Mouse (Mus musculus): ENCODE results near the gene Zbtb37.
"Not testable (repeated sequence)": the region's sequence is repeated elsewhere in the genome, so short reads cannot be mapped to it uniquely, and the experiment has no call there.

DNA sequence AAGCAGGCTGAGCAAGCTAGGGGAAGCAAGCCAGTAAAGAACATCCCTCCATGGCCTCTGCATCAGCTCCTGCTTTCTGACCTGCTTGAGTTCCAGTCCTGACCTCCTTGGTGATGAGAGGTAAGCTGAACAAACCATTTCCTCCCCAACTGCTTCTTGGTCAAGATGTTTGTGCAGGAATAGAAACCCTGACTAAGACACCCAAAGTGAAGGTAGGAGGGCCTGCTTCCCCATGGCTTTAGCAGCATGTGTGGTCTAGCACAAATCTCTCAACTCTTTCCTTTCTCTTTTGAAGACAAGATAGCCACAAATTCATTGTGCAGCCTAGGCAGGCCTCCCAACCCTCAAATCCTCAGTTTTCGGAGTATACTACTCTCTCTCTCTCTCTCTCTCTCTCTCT, 49.9 kb downstream of the Zbtb37 start:
- not testable (repeated sequence) for TF ChIP-seq GATA1, TAL1 (IDR thresholded peaks at IDR 0.05; ENCODE audit: low read length)
